26 mouse cellular contexts compared by ENCODE assay signal in genomic region chr3:129298606-129299005, GRCm38 (mm10). TPM values are rescaled to one million over a fixed set of nuclear protein-coding genes. Genes with fewer than 3 reads are reported as not detected.
DNase-seq lines count a peak whose midpoint lies in the region; ATAC-seq and TF ChIP-seq lines count a peak whose summit lies in the region.
"Had no signal": no experiment of that assay in that cellular context is flagged by ENCODE, and none has a peak within 500 bp of the region (broad histone marks: within the 10 kb centered on the region; RNA-seq: fewer than 3 reads in every experiment).

No protein-coding gene starts in this region.

- H3K36me3 ChIP-seq in liver, adult 2 months (ENCODE audit: control insufficient read depth, insufficient read depth, low read length): peaks cover 21% of the 10 kb centered on the region
- H3K36me3 ChIP-seq in liver, postnatal 0 days (replicated peaks; ENCODE audit: insufficient read depth, low read length): no peaks in the 10 kb centered on the region
- H3K36me3 ChIP-seq in ES-E14 (ENCODE audit: control insufficient read depth, insufficient read depth, low read length, poor library complexity, severe bottlenecking): no peaks in the 10 kb centered on the region
- peaks cover 23% of the 10 kb centered on the region for H3K36me3 ChIP-seq in kidney, embryonic 15.5 days
- H3K36me3 ChIP-seq: embryonic facial prominence, embryonic 13.5 days; embryonic facial prominence, embryonic 15.5 days; forebrain, embryonic 10.5 days; forebrain, embryonic 12.5 days had no signal

- no peak for TF ChIP-seq POLR2A in liver, adult 2 months (IDR thresholded peaks at IDR 0.05; ENCODE audit: extremely low read depth, insufficient read depth, low read length)

- no peak overlapping the region for H3K4me3 ChIP-seq in liver, adult 2 months (ENCODE audit: insufficient read depth, low read depth, low read length)
- no peak overlapping the region for H3K4me3 ChIP-seq in liver, postnatal 0 days (ENCODE audit: low read depth, low read length)
- H3K4me3 ChIP-seq in ES-E14 (ENCODE audit: insufficient read depth in 1 of 2, low read depth in 1 of 2, low read length in 2 of 2, poor library complexity in 1 of 2, severe bottlenecking in 1 of 2): no peak overlapping the region
- no peak overlapping the region for H3K4me3 ChIP-seq in kidney, embryonic 15.5 days (replicated peaks)
- H3K4me3 ChIP-seq: embryonic facial prominence, embryonic 13.5 days; embryonic facial prominence, embryonic 15.5 days; erythroblast, embryonic 14.5 days; forebrain, embryonic 10.5 days; forebrain, embryonic 12.5 days had no signal

- DNase-seq in liver, adult 2 months (ENCODE audit: extremely low read depth, low read depth, low spot score): peak; percentile 76
- no peak for DNase-seq in liver, postnatal 0 days
- peak; percentile 57 for DNase-seq in 416B (ENCODE audit: low read depth)
- no peak for DNase-seq in ES-E14 (ENCODE audit: low read depth, low spot score)
- DNase-seq in spleen, adult 12 weeks (ENCODE audit: low spot score): no peak
- DNase-seq: adrenal gland, adult 2 months; adrenal gland, postnatal 10 days; adrenal gland, postnatal 25 days; cerebellum, adult 11 months; cerebellum, adult 18-20 months; cerebellum, adult 8-10 months; cerebellum, adult 9-11 months; cerebellum, postnatal 14 days; cerebellum, postnatal 36 days; embryo, embryonic 11 days had no signal

- TF ChIP-seq EP300 in liver, postnatal 0 days (IDR thresholded peaks at IDR 0.05; ENCODE audit: low read depth): no peak

- 54% methylated on average over 8 of the region's 8 CpGs for WGBS in liver, adult 2 months
- 64% methylated on average over 8 of the region's 8 CpGs for WGBS in liver, postnatal 0 days (ENCODE audit: insufficient replicate concordance)
- WGBS in kidney, embryonic 15.5 days: 86% methylated on average over 8 of the region's 8 CpGs

- H3K79me2 ChIP-seq in liver, adult 2 months (ENCODE audit: control insufficient read depth, insufficient read depth, low read length): no peaks in the 10 kb centered on the region

- in situ Hi-C loops in ES-E14 (cut with MboI; ENCODE audit: low sequenced_read_pairs in 2 of 2, unreplicated experiment in 2 of 2): no loop called here

- H3K27ac ChIP-seq in liver, adult 2 months (replicated peaks; ENCODE audit: insufficient read depth, low read depth, low read length): no peak overlapping the region
- H3K27ac ChIP-seq in liver, postnatal 0 days (ENCODE audit: low read depth): no peak overlapping the region
- H3K27ac ChIP-seq in ES-E14 (ENCODE audit: insufficient read depth, low read depth, low read length, poor library complexity, severe bottlenecking): no peak overlapping the region
- H3K27ac ChIP-seq in kidney, embryonic 15.5 days: no peak overlapping the region
- H3K27ac ChIP-seq: embryonic facial prominence, embryonic 13.5 days; embryonic facial prominence, embryonic 15.5 days; forebrain, embryonic 10.5 days; forebrain, embryonic 12.5 days had no signal

- no peak overlapping the region for H3K4me2 ChIP-seq in liver, postnatal 0 days (ENCODE audit: low read depth, low read length)
- no peak overlapping the region for H3K4me2 ChIP-seq in kidney, embryonic 15.5 days
- H3K4me2 ChIP-seq: embryonic facial prominence, embryonic 13.5 days; embryonic facial prominence, embryonic 15.5 days; forebrain, embryonic 12.5 days had no signal

- H3K9ac ChIP-seq in liver, adult 2 months (ENCODE audit: low read depth, low read length): no peak overlapping the region
- no peak overlapping the region for H3K9ac ChIP-seq in liver, postnatal 0 days (replicated peaks)
- H3K9ac ChIP-seq in ES-E14 (ENCODE audit: insufficient read depth, low read depth, low read length, poor library complexity, severe bottlenecking): no peak overlapping the region
- H3K9ac ChIP-seq in kidney, embryonic 15.5 days: no peak overlapping the region
- H3K9ac ChIP-seq: embryonic facial prominence, embryonic 13.5 days; embryonic facial prominence, embryonic 15.5 days; forebrain, embryonic 12.5 days had no signal

- no peaks in the 10 kb centered on the region for H3K9me3 ChIP-seq in liver, postnatal 0 days (ENCODE audit: low read length)
- no peaks in the 10 kb centered on the region for H3K9me3 ChIP-seq in ES-E14 (ENCODE audit: control insufficient read depth, insufficient read depth, low read depth, low read length)
- no peaks in the 10 kb centered on the region for H3K9me3 ChIP-seq in kidney, embryonic 15.5 days (replicated peaks)
- H3K9me3 ChIP-seq: embryonic facial prominence, embryonic 13.5 days; embryonic facial prominence, embryonic 15.5 days; forebrain, embryonic 10.5 days; forebrain, embryonic 12.5 days had no signal

- no peaks in the 10 kb centered on the region for H3K27me3 ChIP-seq in liver, adult 2 months (ENCODE audit: control insufficient read depth, insufficient read depth, low read length)
- H3K27me3 ChIP-seq in liver, postnatal 0 days (ENCODE audit: insufficient read depth, low read length): no peaks in the 10 kb centered on the region
- H3K27me3 ChIP-seq in kidney, embryonic 15.5 days: no peaks in the 10 kb centered on the region
- H3K27me3 ChIP-seq: embryonic facial prominence, embryonic 13.5 days; embryonic facial prominence, embryonic 15.5 days; forebrain, embryonic 12.5 days had no signal

- peaks cover 18% of the 10 kb centered on the region; the same call in 1 of the 2 replicates for H3K4me1 ChIP-seq in liver, adult 2 months (ENCODE audit: control insufficient read depth, insufficient read depth, low read length)
- H3K4me1 ChIP-seq in liver, postnatal 0 days (ENCODE audit: insufficient read depth): no peaks in the 10 kb centered on the region
- peaks cover 2 to 4% of the 10 kb centered on the region in 2 experiments; a peak in 1 of 4 replicates for H3K4me1 ChIP-seq in ES-E14 (ENCODE audit: control insufficient read depth in 2 of 2, insufficient read depth in 2 of 2, low read length in 2 of 2, poor library complexity in 1 of 2)
- no peaks in the 10 kb centered on the region for H3K4me1 ChIP-seq in kidney, embryonic 15.5 days
- H3K4me1 ChIP-seq: embryonic facial prominence, embryonic 13.5 days; embryonic facial prominence, embryonic 15.5 days; forebrain, embryonic 10.5 days had no signal

- ATAC-seq in liver, postnatal 0 days: no peak
- no peak for ATAC-seq in kidney, embryonic 15.5 days (replicated peaks; ENCODE audit: low FRiP score)
- ATAC-seq: forebrain, embryonic 14.5 days; forebrain, embryonic 16.5 days had no signal

- TF ChIP-seq CTCF in liver, adult 2 months (IDR thresholded peaks at IDR 0.05; ENCODE audit: low read depth, low read length): no peak
- no peak for TF ChIP-seq CTCF in liver, postnatal 0 days (IDR thresholded peaks at IDR 0.05; ENCODE audit: low read depth)

TF ChIP-seq in ES-E14, 5 proteins besides CTCF, POLR2A, EP300 and RAD21:
- no peak for TF ChIP-seq ZNF384 (IDR thresholded peaks at IDR 0.05; ENCODE audit: low read depth, low read length)
- TF ChIP-seq MAFK (IDR thresholded peaks at IDR 0.05; ENCODE audit: insufficient read depth, low read depth, low read length): 0 out of 2 replicates have a peak, but pooled peaks have one; percentile 29
- no peak for TF ChIP-seq CHD2 (IDR thresholded peaks at IDR 0.05; ENCODE audit: low read depth, low read length)
- TF ChIP-seq ZC3H11A (IDR thresholded peaks at IDR 0.05; ENCODE audit: borderline replicate concordance, low read depth, low read length): no peak

RNA-seq across cellular contexts. Expression of gene Enpep, which starts 33.9 kb away (rescaled TPM):
- 74.6 and 82.6 TPM in 2 replicates for total RNA-seq in liver, adult 2 months (2014; rRNA removed)
- polyA plus RNA-seq in liver, adult 2 months (2012; rRNA removed): 21.1 TPM in 2 replicates
- polyA plus RNA-seq in liver, postnatal 0 days (2015; fragmentation: Nextera tagmentation; extraction: Ambion mirVana): 7.8 and 8.6 TPM in 2 replicates
- 0.16 and 0.54 TPM in 2 replicates for total RNA-seq in ES-E14 (2012; rRNA removed)
- 82.5 and 82.7 TPM in 2 replicates for polyA plus RNA-seq in kidney, embryonic 15.5 days (2015; fragmentation: Nextera tagmentation; extraction: Ambion mirVana)
- total RNA-seq: common myeloid progenitor, adult 5-6 weeks; MEL had no signal
- polyA plus RNA-seq: C2C12; erythroblast, embryonic 14.5 days; forebrain, embryonic 10.5 days had no signal

Comparison
In these comparisons a context has a peak if more than half of its experiments do, and no peak if none do; other contexts are left out.
1. DNase-seq: peak in liver, adult 2 months (single experiment) and 416B (single experiment); none in liver, postnatal 0 days (single experiment), ES-E14 (single experiment) and spleen, adult 12 weeks (single experiment).